Mouse (Mus musculus) limb, embryonic 14.5 days (tissue): ENCODE measurements around the gene Atp6v0d1. TPM values are rescaled to one million over a fixed set of nuclear protein-coding genes. Genes with fewer than 3 reads are reported as not detected.

Source experiments
- ATAC-seq: fragments of 200-750 bp; cut with Nextera tagmentation; 2 replicates; pipeline ENCODE4 v1.8.0; 2017; ENCODE audit warnings: low read depth, moderate number of reproducible peaks, moderate TSS enrichment; ENCODE audit not compliant: low FRiP score
- DNase-seq: peaks from one replicate; pipeline ENCODE4 v3.0.0-alpha.2; 2015; ENCODE audit warnings: low spot score
- H3K27ac ChIP-seq: fragments of 300-500 bp; sonication (generic); replicated peaks from 2 replicates; pipeline ENCODE4 v1.5.1; 2014; ENCODE audit warnings: low read depth, mild to moderate bottlenecking, low read length, moderate library complexity, mixed read lengths
- H3K27me3 ChIP-seq: fragments of 300-500 bp; sonication (generic); 2 replicates; pipeline ENCODE4 v1.6.1; 2014; ENCODE audit warnings: low read length, mixed read lengths; ENCODE audit not compliant: control insufficient read depth, insufficient read depth
- H3K36me3 ChIP-seq: fragments of 300-500 bp; sonication (generic); 2 replicates; pipeline ENCODE4 v1.6.1; 2014; ENCODE audit warnings: mild to moderate bottlenecking, low read length, moderate library complexity, mixed read lengths; ENCODE audit not compliant: control insufficient read depth, insufficient read depth
- H3K4me1 ChIP-seq: fragments of 300-500 bp; sonication (generic); 2 replicates; pipeline ENCODE4 v1.6.1; 2014; ENCODE audit warnings: antibody characterized with exemption, low read length, mixed read lengths; ENCODE audit not compliant: control insufficient read depth, insufficient read depth
- H3K4me2 ChIP-seq: fragments of 300-500 bp; sonication (generic); replicated peaks from 2 replicates; pipeline ENCODE4 v1.6.1; 2014; ENCODE audit warnings: low read depth, mild to moderate bottlenecking, low read length, moderate library complexity; ENCODE audit not compliant: severe bottlenecking
- H3K4me3 ChIP-seq: fragments of 300-500 bp; sonication (generic); replicated peaks from 2 replicates; pipeline ENCODE4 v1.5.1; 2014; ENCODE audit warnings: low read length
- H3K9ac ChIP-seq: fragments of 300-500 bp; sonication (generic); 2 replicates; pipeline ENCODE4 v1.6.1; 2014; ENCODE audit warnings: mild to moderate bottlenecking, low read depth, low read length, moderate library complexity; ENCODE audit not compliant: severe bottlenecking
- H3K9me3 ChIP-seq: fragments of 300-500 bp; sonication (generic); 2 replicates; pipeline ENCODE4 v1.6.1; 2016; ENCODE audit warnings: low read length; ENCODE audit not compliant: control insufficient read depth
- POLR2A ChIP-seq: fragments of 200-500 bp; IDR thresholded peaks from 2 replicates; pipeline ENCODE4 v1.8.0; 2012; ENCODE audit warnings: inconsistent platforms, mild to moderate bottlenecking, moderate library complexity, borderline replicate concordance; ENCODE audit not compliant: insufficient read depth, insufficient read length; ENCODE audit errors: extremely low read depth
- WGBS: fragments of 180-500 bp; shearing (Covaris S2); extraction: QIAGEN DNeasy Blood & Tissue Kit; methylation state at CpG from one replicate; pipeline ENCODE4 v1.1.7; 2014; 5-methylcytosine and 5-hydroxymethylcytosine counted together
- polyA plus RNA-seq, 2 experiments: library from polyadenylated mRNA; depleted of rRNA in 1 of 2; stranded (reverse) in 1 of 2; unstranded in 1 of 2; fragments of >200 nt; fragmentation: Nextera tagmentation in 1 of 2; extraction: Ambion mirVana in 1 of 2; gene quantifications; 2 replicates each; pipeline versions ENCODE4 v1.2.1 to v1.2.3; 2012 to 2014

Atp6v0d1 gene
- polyA plus RNA-seq, 2 experiments = 93.2 to 98.9 TPM

- peaks cover 17% of the 10 kb centered on the region for H3K4me1 ChIP-seq
- no peak overlapping the region for H3K4me3 ChIP-seq
- H3K36me3 ChIP-seq = peaks cover 17% of the 10 kb centered on the region
- H3K27ac ChIP-seq = no peak overlapping the region
- DNase-seq (no peak), ATAC-seq (no peak)
- TF ChIP-seq POLR2A = no peak
- H3K27me3 ChIP-seq = no peaks in the 10 kb centered on the region
- H3K9me3 ChIP-seq = no peaks in the 10 kb centered on the region
- 53% methylated on average over 1 of the region's 1 CpGs for WGBS
- H3K9ac ChIP-seq = no peak overlapping the region
- no peak overlapping the region for H3K4me2 ChIP-seq
Measured at GRCm38 (mm10) chr8:105543703-105544102, 22.1 kb downstream of the Atp6v0d1 start.

DNA sequence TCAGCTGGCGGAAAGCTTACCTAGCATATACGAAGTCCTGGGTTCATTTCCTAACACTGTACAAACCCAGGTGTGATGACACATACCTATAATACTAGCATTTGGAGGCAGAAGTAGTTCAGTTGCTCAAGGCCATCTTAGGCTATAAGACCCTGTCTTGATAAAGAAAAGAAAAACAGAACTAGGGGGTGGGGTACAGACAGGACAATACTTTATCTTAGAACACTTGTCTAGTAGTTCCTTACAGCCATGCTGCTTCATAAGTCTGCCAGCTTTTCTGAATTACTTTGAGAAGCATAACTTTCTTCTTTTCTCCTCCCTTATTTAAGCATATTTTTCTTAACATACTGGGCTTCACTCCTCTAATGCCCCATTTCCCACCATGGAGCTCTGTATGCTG, 23.0 kb downstream of the Atp6v0d1 start:
- H3K4me2 ChIP-seq = no peak overlapping the region
- H3K9me3 ChIP-seq = no peaks in the 10 kb centered on the region
- peaks cover 17% of the 10 kb centered on the region for H3K4me1 ChIP-seq
- H3K4me3 ChIP-seq = no peak overlapping the region
- no peaks in the 10 kb centered on the region for H3K27me3 ChIP-seq
- ATAC-seq (no peak), DNase-seq (no peak)
- H3K27ac ChIP-seq = no peak overlapping the region
- H3K9ac ChIP-seq = no peak overlapping the region
- peaks cover 25% of the 10 kb centered on the region for H3K36me3 ChIP-seq
- 95% methylated on average over 2 of the region's 2 CpGs for WGBS
- TF ChIP-seq POLR2A = no peak

DNA sequence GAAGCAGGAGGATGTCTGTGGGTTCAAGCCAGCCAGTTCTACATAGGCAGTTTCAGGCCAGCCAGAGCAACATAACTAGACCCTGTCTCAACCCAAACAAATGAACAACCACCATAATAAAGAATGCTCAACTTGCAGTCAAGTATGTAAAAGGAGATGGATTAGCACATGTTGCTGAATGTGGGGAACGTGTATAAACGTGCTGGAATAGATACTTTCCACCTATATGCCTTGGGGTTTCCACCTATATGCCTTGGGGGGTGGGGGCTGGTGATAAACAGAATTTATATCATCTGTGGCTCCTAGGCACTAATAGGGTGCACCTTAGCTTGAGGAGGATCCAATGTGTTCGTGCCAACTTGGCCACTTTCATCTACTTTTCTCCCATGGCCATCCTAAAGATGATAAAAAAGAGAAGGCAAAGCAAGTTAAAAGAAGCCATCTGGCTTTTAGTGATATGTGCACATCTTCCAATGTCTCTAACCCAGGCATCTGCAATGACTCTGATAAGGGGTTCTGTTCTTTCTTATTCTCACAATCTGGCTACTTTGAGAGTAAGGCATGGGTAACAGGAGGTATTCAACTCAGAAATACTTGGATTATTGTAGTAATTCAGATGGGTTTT, 23.7 kb downstream of the Atp6v0d1 start:
- TF ChIP-seq POLR2A = no peak
- H3K4me1 ChIP-seq = peaks cover 17% of the 10 kb centered on the region
- no peak overlapping the region for H3K27ac ChIP-seq
- ATAC-seq (no peak), DNase-seq (no peak)
- H3K4me3 ChIP-seq = no peak overlapping the region
- H3K9me3 ChIP-seq = no peaks in the 10 kb centered on the region
- H3K36me3 ChIP-seq = peaks cover 31% of the 10 kb centered on the region
- no peak overlapping the region for H3K4me2 ChIP-seq
- WGBS = 89% methylated on average over 3 of the region's 3 CpGs
- H3K27me3 ChIP-seq = no peaks in the 10 kb centered on the region
- no peak overlapping the region for H3K9ac ChIP-seq

DNA sequence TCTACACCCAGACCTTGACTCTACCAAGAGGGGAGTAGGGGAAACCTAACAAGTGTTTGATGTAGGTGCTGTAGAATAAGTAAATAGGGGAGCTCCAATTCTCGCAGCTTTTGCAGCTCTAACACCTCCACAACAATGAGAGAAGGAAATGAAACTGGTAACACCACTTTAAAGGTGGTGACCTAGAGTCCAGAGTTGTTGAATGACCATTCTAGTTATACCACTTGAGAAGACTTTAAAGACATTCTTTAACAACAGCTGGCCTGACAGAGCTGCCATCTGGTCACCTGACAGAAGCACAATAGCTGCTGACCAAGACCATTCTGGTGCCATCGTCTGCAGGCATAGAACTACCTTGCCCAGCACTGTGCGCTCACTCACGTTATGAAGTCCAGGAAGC, 26.9 kb downstream of the Atp6v0d1 start:
- Histone ChIP-seq H3K27ac (no peak overlapping the region), H3K27me3 (no peaks in the 10 kb centered on the region), H3K36me3 (peaks cover 44% of the 10 kb centered on the region), H3K4me1 (no peaks in the 10 kb centered on the region), H3K4me2 (no peak overlapping the region), H3K9me3 (no peaks in the 10 kb centered on the region), H3K4me3 (no peak overlapping the region), H3K9ac (no peak overlapping the region)
- TF ChIP-seq POLR2A = no peak
- DNase-seq = no peak
- ATAC-seq = no peak
- 84% methylated on average over 4 of the region's 4 CpGs for WGBS

GRCm38 (mm10) chr8:105537011-105537677, 28.7 kb downstream of the Atp6v0d1 start:
- Histone ChIP-seq H3K4me1 (peaks cover 5% of the 10 kb centered on the region; the same call in 1 of the 2 replicates), H3K4me3 (no peak overlapping the region), H3K27ac (no peak overlapping the region), H3K27me3 (no peaks in the 10 kb centered on the region), H3K9me3 (no peaks in the 10 kb centered on the region), H3K9ac (no peak overlapping the region), H3K4me2 (no peak overlapping the region), H3K36me3 (peaks cover 44% of the 10 kb centered on the region)
- no peak for TF ChIP-seq POLR2A
- ATAC-seq = no peak
- WGBS = 82% methylated on average over 6 of the region's 6 CpGs
- DNase-seq = no peak
